Mouse (Mus musculus): ENCODE results near the gene Adgrv1. TPM values are rescaled to one million over a fixed set of nuclear protein-coding genes. Genes with fewer than 3 reads are reported as not detected.

The Adgrv1 gene
- polyA plus RNA-seq, 1 experiment from 2014 or later = 0.86 TPM

DNA sequence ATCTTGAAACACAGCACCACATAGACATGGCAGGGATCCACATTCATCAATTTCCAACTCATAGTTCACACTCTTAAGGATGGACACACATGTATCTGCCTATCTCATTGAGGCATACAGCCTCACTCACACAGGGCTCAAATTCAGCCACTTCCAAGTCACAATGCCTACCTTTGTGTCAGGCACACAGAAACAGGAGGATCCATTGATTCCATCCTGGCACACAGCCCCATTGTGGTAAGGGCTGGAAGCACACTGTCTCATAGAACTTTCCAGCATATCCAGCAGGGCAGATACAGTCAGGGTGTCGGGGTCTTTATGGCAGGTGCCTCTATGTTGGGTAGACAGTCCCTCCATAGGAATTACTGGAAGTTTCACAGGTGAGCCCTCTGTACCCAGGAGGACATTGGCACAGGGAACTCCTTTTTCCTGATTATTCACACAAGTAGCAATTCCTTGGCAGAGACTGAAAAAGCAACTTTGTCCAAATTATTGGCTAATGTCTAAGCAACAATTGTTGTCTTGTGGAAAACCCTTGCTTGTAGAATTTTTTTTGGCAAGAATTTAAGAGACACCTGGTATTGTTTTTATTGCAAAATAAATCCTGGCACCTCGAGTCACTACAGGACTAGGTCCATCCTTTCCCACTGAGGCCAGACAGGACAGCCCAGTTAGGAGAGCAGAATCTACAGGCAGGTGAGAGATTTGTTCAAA lies 545.8 kb downstream of the Adgrv1 start:
- Histone ChIP-seq H3K36me3 (ENCODE audit: control insufficient read depth, insufficient read depth) (no peaks in the 10 kb centered on the region), H3K27me3 (replicated peaks; ENCODE audit: control insufficient read depth, insufficient read depth, low read length) (no peaks in the 10 kb centered on the region), H3K9ac (ENCODE audit: low read depth, low read length) (no peak overlapping the region), H3K4me3 (ENCODE audit: low read depth, low read length) (no peak overlapping the region), H3K4me1 (replicated peaks; ENCODE audit: control insufficient read depth, insufficient read depth, low read length) (no peaks in the 10 kb centered on the region), H3K4me2 (replicated peaks; ENCODE audit: low read depth) (no peak overlapping the region), H3K9me3 (ENCODE audit: control insufficient read depth) (no peaks in the 10 kb centered on the region), H3K27ac (ENCODE audit: low read depth, low read length) (no peak overlapping the region)
- WGBS = 80% methylated on average over 2 of the region's 2 CpGs
- no peak for ATAC-seq
- TF ChIP-seq CTCF (IDR thresholded peaks at IDR 0.05; ENCODE audit: low read depth) = no peak

DNA sequence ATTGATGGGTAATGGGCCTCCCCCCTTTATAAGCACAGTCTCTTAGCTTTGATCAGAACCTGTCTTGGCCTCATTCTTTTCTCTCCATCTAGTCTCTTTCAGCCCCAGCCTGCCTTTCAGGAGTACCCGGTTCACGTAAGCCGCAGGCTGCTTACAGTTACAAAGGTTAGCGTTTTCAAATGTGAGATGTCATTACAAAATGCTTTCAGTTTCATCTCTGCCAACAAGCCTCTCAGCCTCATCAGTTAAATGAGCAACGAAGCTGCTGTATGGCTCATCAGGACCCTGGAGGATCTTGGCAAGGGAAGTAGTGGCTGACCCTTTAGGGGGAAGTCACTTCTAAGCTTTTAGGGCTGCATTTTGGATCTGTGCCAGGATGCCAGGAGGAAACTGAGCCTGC lies 560.7 kb downstream of the Adgrv1 start:
- Histone ChIP-seq H3K4me3 (ENCODE audit: low read depth, low read length) (no peak overlapping the region), H3K4me1 (replicated peaks; ENCODE audit: control insufficient read depth, insufficient read depth, low read length) (no peaks in the 10 kb centered on the region), H3K36me3 (ENCODE audit: control insufficient read depth, insufficient read depth) (no peaks in the 10 kb centered on the region), H3K9ac (ENCODE audit: low read depth, low read length) (no peak overlapping the region), H3K27me3 (replicated peaks; ENCODE audit: control insufficient read depth, insufficient read depth, low read length) (no peaks in the 10 kb centered on the region), H3K9me3 (ENCODE audit: control insufficient read depth) (no peaks in the 10 kb centered on the region), H3K27ac (ENCODE audit: low read depth, low read length) (no peak overlapping the region), H3K4me2 (replicated peaks; ENCODE audit: low read depth) (no peak overlapping the region)
- no peak for TF ChIP-seq CTCF (IDR thresholded peaks at IDR 0.05; ENCODE audit: low read depth)
- 76% methylated on average over 5 of the region's 5 CpGs for WGBS
- no peak for ATAC-seq

DNA sequence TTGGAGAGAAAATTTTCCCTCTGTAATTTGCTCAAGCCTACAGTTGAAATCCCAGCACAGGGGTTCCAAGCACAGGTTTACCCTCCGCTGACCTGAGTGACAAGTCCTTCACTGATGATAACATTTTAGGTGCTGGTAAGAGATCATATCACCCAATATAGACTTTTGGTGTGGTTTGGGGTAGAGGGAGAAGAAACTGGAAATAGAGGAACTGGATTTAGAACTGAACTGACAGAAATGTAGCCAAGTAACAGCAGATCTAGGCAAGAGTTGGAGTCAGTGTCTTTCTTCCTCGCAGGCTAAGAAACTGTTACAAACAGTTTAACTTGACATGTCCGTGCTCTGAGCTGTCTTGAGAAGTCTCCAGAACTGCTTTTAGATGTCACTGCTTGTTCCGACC lies 581.5 kb downstream of the Adgrv1 start:
- H3K4me3 ChIP-seq (ENCODE audit: low read depth, low read length) = no peak overlapping the region
- H3K27me3 ChIP-seq (replicated peaks; ENCODE audit: control insufficient read depth, insufficient read depth, low read length) = no peaks in the 10 kb centered on the region
- no peak overlapping the region for H3K9ac ChIP-seq (ENCODE audit: low read depth, low read length)
- no peak for TF ChIP-seq CTCF (IDR thresholded peaks at IDR 0.05; ENCODE audit: low read depth)
- H3K36me3 ChIP-seq (ENCODE audit: control insufficient read depth, insufficient read depth) = no peaks in the 10 kb centered on the region
- 91% methylated on average over 4 of the region's 4 CpGs for WGBS
- no peak overlapping the region for H3K27ac ChIP-seq (ENCODE audit: low read depth, low read length)
- H3K9me3 ChIP-seq (ENCODE audit: control insufficient read depth) = no peaks in the 10 kb centered on the region
- no peak for ATAC-seq
- H3K4me2 ChIP-seq (replicated peaks; ENCODE audit: low read depth) = no peak overlapping the region
- no peaks in the 10 kb centered on the region for H3K4me1 ChIP-seq (replicated peaks; ENCODE audit: control insufficient read depth, insufficient read depth, low read length)

DNA sequence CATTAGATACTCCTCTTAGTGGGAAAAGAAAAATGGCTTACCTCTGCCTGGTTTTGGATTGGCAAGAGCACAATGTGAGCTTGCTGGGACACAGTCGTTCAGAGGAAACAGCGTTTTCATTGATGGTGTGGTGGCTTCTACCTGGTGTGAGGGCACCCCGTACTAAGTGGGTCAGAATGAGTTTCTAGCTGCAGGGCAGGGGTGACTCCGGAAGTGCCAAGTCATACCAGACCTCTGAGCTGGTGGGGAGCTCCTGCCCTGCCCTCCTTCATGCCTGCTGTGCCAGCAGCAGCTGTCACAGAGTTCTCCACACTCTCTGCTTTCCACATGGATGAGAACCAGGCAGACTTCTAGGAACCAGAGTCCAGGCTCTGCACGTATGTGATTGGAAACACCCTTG lies 582.0 kb downstream of the Adgrv1 start:
- no peaks in the 10 kb centered on the region for H3K27me3 ChIP-seq (replicated peaks; ENCODE audit: control insufficient read depth, insufficient read depth, low read length)
- WGBS = 74% methylated on average over 5 of the region's 5 CpGs
- no peak overlapping the region for H3K4me3 ChIP-seq (ENCODE audit: low read depth, low read length)
- H3K9me3 ChIP-seq (ENCODE audit: control insufficient read depth) = no peaks in the 10 kb centered on the region
- ATAC-seq = no peak
- no peak for TF ChIP-seq CTCF (IDR thresholded peaks at IDR 0.05; ENCODE audit: low read depth)
- H3K9ac ChIP-seq (ENCODE audit: low read depth, low read length) = no peak overlapping the region
- no peaks in the 10 kb centered on the region for H3K4me1 ChIP-seq (replicated peaks; ENCODE audit: control insufficient read depth, insufficient read depth, low read length)
- H3K36me3 ChIP-seq (ENCODE audit: control insufficient read depth, insufficient read depth) = no peaks in the 10 kb centered on the region
- H3K27ac ChIP-seq (ENCODE audit: low read depth, low read length) = no peak overlapping the region
- H3K4me2 ChIP-seq (replicated peaks; ENCODE audit: low read depth) = no peak overlapping the region

DNA sequence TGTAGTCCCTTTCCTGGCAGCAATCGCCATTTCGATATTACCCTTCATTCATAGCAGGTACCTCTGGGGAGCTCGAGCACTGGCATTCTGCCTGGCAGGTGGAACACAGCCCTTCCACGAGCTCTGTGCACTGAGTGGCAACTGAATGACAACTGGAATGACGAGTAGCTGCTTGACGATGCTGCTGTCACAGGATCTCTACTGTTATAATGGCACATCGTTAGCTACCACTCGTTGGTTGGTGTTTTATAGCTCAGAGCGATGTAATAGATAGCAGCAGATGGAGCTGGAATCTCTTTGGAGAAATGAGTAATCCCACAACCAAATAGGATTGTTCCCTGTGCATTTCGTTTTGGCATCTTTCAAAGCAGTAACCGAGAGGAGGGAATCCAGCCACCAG lies 587.6 kb downstream of the Adgrv1 start:
- Histone ChIP-seq H3K4me3 (ENCODE audit: low read depth, low read length) (no peak overlapping the region), H3K27me3 (replicated peaks; ENCODE audit: control insufficient read depth, insufficient read depth, low read length) (no peaks in the 10 kb centered on the region), H3K4me1 (replicated peaks; ENCODE audit: control insufficient read depth, insufficient read depth, low read length) (no peaks in the 10 kb centered on the region), H3K4me2 (replicated peaks; ENCODE audit: low read depth) (no peak overlapping the region), H3K9ac (ENCODE audit: low read depth, low read length) (no peak overlapping the region), H3K36me3 (ENCODE audit: control insufficient read depth, insufficient read depth) (no peaks in the 10 kb centered on the region), H3K27ac (ENCODE audit: low read depth, low read length) (no peak overlapping the region), H3K9me3 (ENCODE audit: control insufficient read depth) (no peaks in the 10 kb centered on the region)
- TF ChIP-seq CTCF (IDR thresholded peaks at IDR 0.05; ENCODE audit: low read depth) = no peak
- WGBS = 82% methylated on average over 11 of the region's 11 CpGs
- ATAC-seq = no peak

Small RNAs within 50 kb of the gene (microRNA-seq; reads per million reads assigned to microRNA genes)
- gene Gm25241 = not detected

Other genes with a start within 250 kb of the Adgrv1 start
- gene Lysmd3, start 24.5 kb upstream of the Adgrv1 start, polyA plus RNA-seq (2015; fragmentation: Nextera tagmentation; extraction: Ambion mirVana) = 32.4 and 32.7 TPM in 2 replicates
- 6.2 and 8.9 TPM in 2 replicates for gene Polr3g, start 77.9 kb upstream of the Adgrv1 start, polyA plus RNA-seq (2015; fragmentation: Nextera tagmentation; extraction: Ambion mirVana)
- gene Mblac2, start 78.2 kb upstream of the Adgrv1 start, polyA plus RNA-seq (2015; fragmentation: Nextera tagmentation; extraction: Ambion mirVana) = 3.7 and 4.6 TPM in 2 replicates
- 130 and 136 TPM in 2 replicates for gene Cetn3, start 149.9 kb upstream of the Adgrv1 start, polyA plus RNA-seq (2015; fragmentation: Nextera tagmentation; extraction: Ambion mirVana)